Mouse (Mus musculus) adrenal gland, adult 2 months (tissue): ENCODE results near the gene Hykk. TPM values are rescaled to one million over a fixed set of nuclear protein-coding genes. Genes with fewer than 3 reads are reported as not detected.

ENCODE experiments used
- DNase-seq: peaks from one replicate; pipeline ENCODE4 v3.0.0; 2021
- long read RNA-seq: library from polyadenylated mRNA; stranded (forward); transcript quantifications from one replicate; pipeline ENCODE4 v2.0.0, GENCODE M21; 2021
- polyA plus RNA-seq: library from polyadenylated mRNA; depleted of rRNA; stranded (reverse); fragments of >200 nt; gene quantifications from 2 replicates; pipeline ENCODE4 v1.2.3, GENCODE M21; 2012; rRNA removed
- total RNA-seq, 2 experiments: library from RNA; stranded (reverse); gene quantifications; 2 replicates each; pipeline ENCODE4 v1.2.3; 2021

Gene Hykk
- total RNA-seq (1 to 10 TPM; 1.5 to 2.5 TPM), polyA plus RNA-seq (0.50 and 0.61 TPM in 2 replicates)
- long read RNA-seq, full-length matches to known transcripts, result 1 of 1 reads
- long read RNA-seq, partial matches to known transcripts, result 0 of 1 reads
- long read RNA-seq, other reads (novel, unspliced or antisense), result 0 of 1 reads

- DNase-seq, result peak; percentile 92
Observed at GRCm38 (mm10) chr9:54917010-54917677, at the start of gene Hykk. Hykk (plus strand) TSS chr9:54917283.

- DNase-seq, result no peak
Observed at GRCm38 (mm10) chr9:54878759-54879158, 38.3 kb upstream of the Hykk start.

GRCm38 (mm10) chr9:54892111-54892510, 25.0 kb upstream of the Hykk start:
- DNase-seq, result no peak

- no peak for DNase-seq
Observed at GRCm38 (mm10) chr9:54897097-54897496, 20.0 kb upstream of the Hykk start.

- DNase-seq, result no peak
Observed at GRCm38 (mm10) chr9:54909446-54909845, 7.6 kb upstream of the Hykk start.

- no peak for DNase-seq
Observed at GRCm38 (mm10) chr9:54915576-54915975, 1.5 kb upstream of the Hykk start.

- no peak for DNase-seq
Observed at GRCm38 (mm10) chr9:54916401-54916800, 682 bp upstream of the Hykk start.

- no peak for DNase-seq
Observed at GRCm38 (mm10) chr9:54918191-54918590, 1.1 kb downstream of the Hykk start.

GRCm38 (mm10) chr9:54918781-54919180, 1.7 kb downstream of the Hykk start:
- no peak for DNase-seq

- no peak for DNase-seq
Observed at GRCm38 (mm10) chr9:54919946-54920345, 2.9 kb downstream of the Hykk start.

- no peak for DNase-seq
Observed at GRCm38 (mm10) chr9:54930741-54931140, 13.7 kb downstream of the Hykk start.

- no peak for DNase-seq
Observed at GRCm38 (mm10) chr9:54931765-54932164, 14.7 kb downstream of the Hykk start.

GRCm38 (mm10) chr9:54932379-54932778, 15.3 kb downstream of the Hykk start:
- no peak for DNase-seq

GRCm38 (mm10) chr9:54942071-54942470, 25.0 kb downstream of the Hykk start:
- DNase-seq, result no peak

- DNase-seq, result no peak
Observed at GRCm38 (mm10) chr9:54944467-54944866, 27.4 kb downstream of the Hykk start.

GRCm38 (mm10) chr9:54946256-54946655, 29.2 kb downstream of the Hykk start:
- no peak for DNase-seq

- DNase-seq, result no peak
Observed at GRCm38 (mm10) chr9:54949465-54949864, 32.4 kb downstream of the Hykk start.

GRCm38 (mm10) chr9:54950162-54950561, 33.1 kb downstream of the Hykk start:
- peak; percentile 5 for DNase-seq

- DNase-seq, result peak; percentile 96
Observed at GRCm38 (mm10) chr9:54950575-54951321, 33.7 kb downstream of the Hykk start, which contains the start of the genes Psma4 and AY074887. Psma4 (plus strand) TSS chr9:54950790. AY074887 (minus strand) TSS chr9:54950998.

GRCm38 (mm10) chr9:54961059-54961458, 44.0 kb downstream of the Hykk start:
- DNase-seq, result no peak

- no peak for DNase-seq
Observed at GRCm38 (mm10) chr9:54963669-54964068, 46.6 kb downstream of the Hykk start.

- DNase-seq, result no peak
Observed at GRCm38 (mm10) chr9:54969972-54970637, 53.0 kb downstream of the Hykk start.

- DNase-seq, result no peak
Observed at GRCm38 (mm10) chr9:54980674-54981073, 63.6 kb downstream of the Hykk start, which contains the start of gene Chrna5. Chrna5 (plus strand) TSS chr9:54980880.
